Mouse (Mus musculus): ENCODE results near the gene Msi2. TPM values are rescaled to one million over a fixed set of nuclear protein-coding genes. Genes with fewer than 3 reads are reported as not detected.

Gene Msi2
- total and polyA plus RNA-seq, 2 experiments from 2014 or later, result 22.1 to 94.6 TPM

- Histone ChIP-seq H3K9ac (replicated peaks; ENCODE audit: low read depth, low read length) (no peak overlapping the region), H3K4me1 (ENCODE audit: control insufficient read depth, insufficient read depth) (peaks cover 44% of the 10 kb centered on the region), H3K27me3 (ENCODE audit: control insufficient read depth, insufficient read depth, low read length) (no peaks in the 10 kb centered on the region), H3K4me3 (ENCODE audit: low read depth, low read length) (no peak overlapping the region), H3K36me3 (replicated peaks; ENCODE audit: control insufficient read depth, insufficient read depth, low read length) (peaks cover 10% of the 10 kb centered on the region; the same call in 1 of the 2 replicates), H3K27ac (ENCODE audit: low read depth) (peak overlapping the region; percentile 80), H3K9me3 (replicated peaks; ENCODE audit: control insufficient read depth, low read length) (no peaks in the 10 kb centered on the region), H3K4me2 (ENCODE audit: low read depth, low read length) (peak overlapping the region; percentile 26)
- 40% methylated on average over 18 of the region's 18 CpGs for WGBS
- peak; percentile 74 for ATAC-seq (ENCODE audit: insufficient read depth, low read depth)
- peak; percentile 59 for DNase-seq (ENCODE audit: low spot score)
- no peak for TF ChIP-seq EP300 (IDR thresholded peaks at IDR 0.05; ENCODE audit: low read depth)
- TF ChIP-seq CTCF (IDR thresholded peaks at IDR 0.05; ENCODE audit: low read depth), result no peak
Observed at GRCm38 (mm10) chr11:88654391-88655213, 63.7 kb downstream of the Msi2 start.

DNA sequence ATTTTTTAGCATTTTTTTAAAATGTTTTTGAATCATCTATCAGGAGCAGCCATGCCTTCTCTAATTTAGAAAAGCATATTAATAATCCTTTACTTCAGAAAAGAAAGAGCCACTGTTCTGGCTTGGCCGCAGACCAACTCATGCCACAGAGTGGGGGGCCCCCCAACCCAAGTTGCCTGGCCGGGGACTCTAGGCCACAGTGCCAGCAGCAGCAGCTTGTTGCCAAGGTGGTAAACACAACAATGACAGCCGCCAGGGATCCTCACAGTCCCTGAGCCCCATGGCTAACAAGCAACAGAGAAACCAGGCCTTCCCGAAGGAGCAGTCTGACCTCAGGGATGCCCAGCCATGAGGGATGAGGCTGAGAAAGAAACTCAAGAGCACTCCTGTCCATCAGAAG is 68.0 kb downstream of the Msi2 start:
- H3K36me3 ChIP-seq (replicated peaks; ENCODE audit: control insufficient read depth, insufficient read depth, low read length), result 0 out of 2 replicates have a peak, but pooled peaks cover 5% of the 10 kb centered on the region
- no peaks in the 10 kb centered on the region for H3K27me3 ChIP-seq (ENCODE audit: control insufficient read depth, insufficient read depth, low read length)
- H3K9me3 ChIP-seq (replicated peaks; ENCODE audit: control insufficient read depth, low read length), result no peaks in the 10 kb centered on the region
- DNase-seq (ENCODE audit: low spot score) (peak; percentile 45), ATAC-seq (ENCODE audit: insufficient read depth, low read depth) (peak; percentile 25)
- H3K9ac ChIP-seq (replicated peaks; ENCODE audit: low read depth, low read length), result no peak overlapping the region
- H3K4me3 ChIP-seq (ENCODE audit: low read depth, low read length), result no peak overlapping the region
- TF ChIP-seq EP300 (IDR thresholded peaks at IDR 0.05; ENCODE audit: low read depth) (no peak), CTCF (IDR thresholded peaks at IDR 0.05; ENCODE audit: low read depth) (no peak)
- peak overlapping the region; percentile 39; the same call in 1 of the 2 replicates for H3K27ac ChIP-seq (ENCODE audit: low read depth)
- H3K4me1 ChIP-seq (ENCODE audit: control insufficient read depth, insufficient read depth), result peaks cover 40% of the 10 kb centered on the region
- no peak overlapping the region for H3K4me2 ChIP-seq (ENCODE audit: low read depth, low read length)
- 33% methylated on average over 4 of the region's 4 CpGs for WGBS

- no peak overlapping the region for H3K9ac ChIP-seq (replicated peaks; ENCODE audit: low read depth, low read length)
- TF ChIP-seq EP300 (IDR thresholded peaks at IDR 0.05; ENCODE audit: low read depth) (no peak), CTCF (IDR thresholded peaks at IDR 0.05; ENCODE audit: low read depth) (no peak)
- H3K9me3 ChIP-seq (replicated peaks; ENCODE audit: control insufficient read depth, low read length), result no peaks in the 10 kb centered on the region
- ATAC-seq (ENCODE audit: insufficient read depth, low read depth) (no peak), DNase-seq (ENCODE audit: low spot score) (no peak)
- no peak overlapping the region for H3K4me3 ChIP-seq (ENCODE audit: low read depth, low read length)
- H3K27me3 ChIP-seq (ENCODE audit: control insufficient read depth, insufficient read depth, low read length), result no peaks in the 10 kb centered on the region
- H3K27ac ChIP-seq (ENCODE audit: low read depth), result 0 out of 2 replicates have a peak overlapping the region, but pooled peaks have one; percentile 2
- H3K4me2 ChIP-seq (ENCODE audit: low read depth, low read length), result no peak overlapping the region
- H3K36me3 ChIP-seq (replicated peaks; ENCODE audit: control insufficient read depth, insufficient read depth, low read length), result 0 out of 2 replicates have a peak, but pooled peaks cover 4% of the 10 kb centered on the region
- H3K4me1 ChIP-seq (ENCODE audit: control insufficient read depth, insufficient read depth), result peaks cover 30% of the 10 kb centered on the region
- 34% methylated on average over 2 of the region's 2 CpGs for WGBS
Observed at GRCm38 (mm10) chr11:88649009-88649408, 69.3 kb downstream of the Msi2 start.

DNA sequence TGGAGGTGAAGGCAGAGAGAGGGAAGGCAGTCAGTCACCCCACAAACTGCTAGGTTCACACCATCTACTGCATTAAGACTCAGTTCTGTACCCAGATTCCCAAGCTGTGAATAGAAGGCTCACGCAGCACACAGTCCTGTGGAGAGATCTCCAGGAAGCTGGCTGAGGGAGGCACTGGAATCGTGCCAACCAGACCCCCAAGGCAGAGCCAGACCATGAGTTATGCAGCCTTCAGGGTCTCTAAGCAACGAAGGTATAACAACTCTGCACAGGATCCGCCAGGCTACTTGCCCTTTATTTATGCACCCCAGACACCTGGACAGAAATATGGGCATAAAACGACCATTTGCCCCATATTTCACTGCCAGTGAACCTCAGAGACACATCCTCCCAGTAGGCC is 69.9 kb downstream of the Msi2 start:
- TF ChIP-seq EP300 (IDR thresholded peaks at IDR 0.05; ENCODE audit: low read depth) (no peak), CTCF (IDR thresholded peaks at IDR 0.05; ENCODE audit: low read depth) (no peak)
- WGBS, result 34% methylated on average over 5 of the region's 5 CpGs
- DNase-seq (ENCODE audit: low spot score) (no peak), ATAC-seq (ENCODE audit: insufficient read depth, low read depth) (no peak)
- Histone ChIP-seq H3K4me2 (ENCODE audit: low read depth, low read length) (no peak overlapping the region), H3K9me3 (replicated peaks; ENCODE audit: control insufficient read depth, low read length) (no peaks in the 10 kb centered on the region), H3K36me3 (replicated peaks; ENCODE audit: control insufficient read depth, insufficient read depth, low read length) (no peaks in the 10 kb centered on the region), H3K4me1 (ENCODE audit: control insufficient read depth, insufficient read depth) (peaks cover 24% of the 10 kb centered on the region), H3K4me3 (ENCODE audit: low read depth, low read length) (no peak overlapping the region), H3K9ac (replicated peaks; ENCODE audit: low read depth, low read length) (no peak overlapping the region), H3K27me3 (ENCODE audit: control insufficient read depth, insufficient read depth, low read length) (no peaks in the 10 kb centered on the region), H3K27ac (ENCODE audit: low read depth) (0 out of 2 replicates have a peak overlapping the region, but pooled peaks have one; percentile 6)

- no peak for ATAC-seq (ENCODE audit: insufficient read depth, low read depth)
- DNase-seq (ENCODE audit: low spot score), result no peak
Observed at GRCm38 (mm10) chr11:88646493-88646892, 71.8 kb downstream of the Msi2 start.

More at GRCm38 (mm10) chr11:88646493-88646892, 71.8 kb downstream of the Msi2 start:
- WGBS, result 88% methylated on average over 6 of the region's 6 CpGs
- TF ChIP-seq CTCF (IDR thresholded peaks at IDR 0.05; ENCODE audit: low read depth), result no peak
- TF ChIP-seq EP300 (IDR thresholded peaks at IDR 0.05; ENCODE audit: low read depth), result no peak
- peaks cover 18% of the 10 kb centered on the region for H3K4me1 ChIP-seq (ENCODE audit: control insufficient read depth, insufficient read depth)
- H3K4me3 ChIP-seq (ENCODE audit: low read depth, low read length), result no peak overlapping the region
- H3K9ac ChIP-seq (replicated peaks; ENCODE audit: low read depth, low read length), result no peak overlapping the region
- no peak overlapping the region for H3K27ac ChIP-seq (ENCODE audit: low read depth)
- H3K36me3 ChIP-seq (replicated peaks; ENCODE audit: control insufficient read depth, insufficient read depth, low read length), result peaks cover 9% of the 10 kb centered on the region
- no peaks in the 10 kb centered on the region for H3K27me3 ChIP-seq (ENCODE audit: control insufficient read depth, insufficient read depth, low read length)
- no peaks in the 10 kb centered on the region for H3K9me3 ChIP-seq (replicated peaks; ENCODE audit: control insufficient read depth, low read length)
- H3K4me2 ChIP-seq (ENCODE audit: low read depth, low read length), result no peak overlapping the region
